Mouse (Mus musculus): ENCODE measurements at regions not wholly inside any gene's neighbourhood (a gene's known extent, or its start where the extent isn't known, plus 50 kb on each side); places are given as distances from the start of the nearest gene placed in this dataset.

DNA sequence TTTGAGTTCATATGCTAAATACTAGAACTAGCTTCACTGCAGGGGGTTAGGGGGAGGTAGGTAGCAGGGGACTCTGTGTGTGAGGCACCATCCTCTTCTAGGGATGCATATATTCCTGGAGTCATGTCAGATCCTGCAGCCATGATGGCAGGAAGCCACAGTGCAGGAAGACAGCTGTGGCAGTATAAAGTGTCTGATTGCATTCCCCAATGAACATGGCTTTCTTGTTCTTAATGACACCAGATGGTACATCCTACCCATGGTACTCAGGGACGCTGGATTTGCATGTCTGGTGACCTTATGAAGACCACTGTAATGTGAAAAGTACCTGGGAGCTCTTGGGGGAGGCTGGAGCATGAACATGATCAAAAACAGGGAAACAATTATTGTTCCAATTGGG lies 1380.5 kb upstream of the Map3k7 start:
- no peak for ATAC-seq (ENCODE audit: low FRiP score)
- H3K9me3 ChIP-seq (ENCODE audit: control insufficient read depth, low read length): no peaks in the 10 kb centered on the region
- no peaks in the 10 kb centered on the region for H3K27me3 ChIP-seq (ENCODE audit: control insufficient read depth, insufficient read depth, low read length)
- DNase-seq (ENCODE audit: low spot score, missing footprints): no peak
- no peaks in the 10 kb centered on the region for H3K4me1 ChIP-seq (ENCODE audit: control insufficient read depth, insufficient read depth, low read length)
- H3K4me3 ChIP-seq (ENCODE audit: low read depth, low read length): no peak overlapping the region
- H3K27ac ChIP-seq (ENCODE audit: low read depth, low read length): no peak overlapping the region
- 68% methylated on average over 1 of the region's 1 CpGs for WGBS
- no peak overlapping the region for H3K4me2 ChIP-seq
- H3K36me3 ChIP-seq (ENCODE audit: control insufficient read depth, insufficient read depth, low read length): no peaks in the 10 kb centered on the region
- H3K9ac ChIP-seq (ENCODE audit: low read length): no peak overlapping the region

DNA sequence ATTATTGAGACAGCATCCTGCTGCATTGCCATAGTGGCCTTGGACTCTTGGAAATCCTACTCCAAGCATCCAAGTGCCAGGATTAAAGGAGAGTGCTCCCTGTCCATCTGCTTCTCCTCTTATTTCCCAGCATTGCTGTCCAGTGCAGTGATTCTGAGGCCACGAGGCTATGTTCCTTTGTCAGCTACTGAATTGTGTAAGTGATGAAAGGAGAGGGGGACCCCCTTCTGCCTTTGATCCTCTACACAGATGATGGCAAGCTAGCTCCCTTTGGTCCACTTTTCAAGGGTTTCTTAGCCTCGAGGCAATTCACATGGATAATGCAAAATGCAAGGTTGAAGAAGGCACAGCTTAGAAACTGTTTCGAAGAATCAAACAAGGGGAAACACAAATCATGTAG lies 1355.0 kb upstream of the Map3k7 start:
- Histone ChIP-seq H3K27me3 (ENCODE audit: control insufficient read depth, insufficient read depth, low read length) (no peaks in the 10 kb centered on the region), H3K4me1 (ENCODE audit: control insufficient read depth, insufficient read depth, low read length) (peaks cover 3% of the 10 kb centered on the region; the same call in 1 of the 2 replicates), H3K4me3 (ENCODE audit: low read depth, low read length) (no peak overlapping the region), H3K27ac (ENCODE audit: low read depth, low read length) (no peak overlapping the region), H3K36me3 (ENCODE audit: control insufficient read depth, insufficient read depth, low read length) (no peaks in the 10 kb centered on the region), H3K9me3 (ENCODE audit: control insufficient read depth, low read length) (no peaks in the 10 kb centered on the region), H3K9ac (ENCODE audit: low read length) (0 out of 2 replicates have a peak overlapping the region, but pooled peaks have one; percentile 16), H3K4me2 (no peak overlapping the region)
- ATAC-seq (ENCODE audit: low FRiP score): peak; percentile 76
- 17% methylated on average over 3 of the region's 3 CpGs for WGBS
- DNase-seq (ENCODE audit: low spot score, missing footprints): no peak

DNA sequence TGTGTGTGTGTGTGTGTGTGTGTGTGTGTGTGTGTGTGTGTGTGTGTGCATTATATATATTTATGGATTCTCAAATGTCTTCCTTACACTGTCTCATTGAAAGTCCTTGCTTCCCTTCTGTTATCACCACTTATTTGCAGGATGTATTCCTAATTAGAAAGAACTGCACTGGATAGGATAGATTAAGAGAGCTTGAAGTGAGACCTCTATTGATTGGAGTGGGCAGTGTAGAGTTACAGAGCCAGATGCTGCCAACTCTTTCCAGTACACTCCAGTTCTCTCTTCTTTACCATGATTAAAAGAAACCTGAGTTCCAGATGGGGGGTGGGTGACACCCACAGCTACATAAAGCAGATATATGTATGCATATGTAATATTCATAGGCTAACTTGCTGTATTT lies 1354.1 kb upstream of the Map3k7 start:
- DNase-seq (ENCODE audit: low spot score, missing footprints) (no peak), ATAC-seq (ENCODE audit: low FRiP score) (peak; percentile 73)
- Histone ChIP-seq H3K36me3 (ENCODE audit: control insufficient read depth, insufficient read depth, low read length) (no peaks in the 10 kb centered on the region), H3K9me3 (ENCODE audit: control insufficient read depth, low read length) (no peaks in the 10 kb centered on the region), H3K9ac (ENCODE audit: low read length) (no peak overlapping the region), H3K4me2 (no peak overlapping the region), H3K4me3 (ENCODE audit: low read depth, low read length) (no peak overlapping the region), H3K4me1 (ENCODE audit: control insufficient read depth, insufficient read depth, low read length) (peaks cover 3% of the 10 kb centered on the region; the same call in 1 of the 2 replicates), H3K27ac (ENCODE audit: low read depth, low read length) (no peak overlapping the region), H3K27me3 (ENCODE audit: control insufficient read depth, insufficient read depth, low read length) (no peaks in the 10 kb centered on the region)

DNA sequence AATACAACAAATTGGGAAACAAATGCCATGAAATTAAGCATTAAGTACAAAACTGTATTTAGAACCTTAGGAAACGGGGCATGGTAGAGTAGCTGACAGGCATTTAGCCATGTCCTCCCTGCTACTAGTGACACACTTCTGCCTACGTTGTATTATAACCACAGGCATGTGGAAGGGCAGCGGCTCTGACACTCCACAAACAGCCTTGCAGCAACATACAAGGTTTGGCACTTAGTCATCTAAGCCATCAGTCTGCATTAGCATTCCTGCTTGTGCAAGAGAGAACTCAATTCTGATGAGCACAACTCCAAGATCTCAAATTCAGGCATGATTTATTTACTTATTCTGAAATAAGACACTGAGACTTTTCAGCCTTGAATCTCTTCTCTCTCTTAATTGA lies 1353.4 kb upstream of the Map3k7 start:
- whole genome bisulfite sequencing: 93% methylated on average over 3 of the region's 3 CpGs
- ATAC-seq (ENCODE audit: low FRiP score): no peak
- H3K27me3 ChIP-seq (ENCODE audit: control insufficient read depth, insufficient read depth, low read length): no peaks in the 10 kb centered on the region
- H3K4me1 ChIP-seq (ENCODE audit: control insufficient read depth, insufficient read depth, low read length): peaks cover 3% of the 10 kb centered on the region; the same call in 1 of the 2 replicates
- no peaks in the 10 kb centered on the region for H3K9me3 ChIP-seq (ENCODE audit: control insufficient read depth, low read length)
- H3K27ac ChIP-seq (ENCODE audit: low read depth, low read length): no peak overlapping the region
- H3K4me3 ChIP-seq (ENCODE audit: low read depth, low read length): no peak overlapping the region
- no peak overlapping the region for H3K4me2 ChIP-seq
- DNase-seq (ENCODE audit: low spot score, missing footprints): no peak
- H3K9ac ChIP-seq (ENCODE audit: low read length): no peak overlapping the region
- H3K36me3 ChIP-seq (ENCODE audit: control insufficient read depth, insufficient read depth, low read length): no peaks in the 10 kb centered on the region
